Mouse (Mus musculus) Muller cell, postnatal 12 days (primary cell): Measurements from ENCODE around the gene Tchh.
A peak's percentile ranks its signal among the peaks of the same experiment; 100 is the strongest.
"Not testable (repeated sequence)": the region's sequence is repeated elsewhere in the genome, so short reads cannot be mapped to it uniquely, and the experiment has no call there.

ENCODE experiments used
- DNase-seq: peaks from one replicate; pipeline ENCODE4 v3.0.0-alpha.2; 2015; ENCODE audit errors: inconsistent ontology term

The Tchh gene

DNA sequence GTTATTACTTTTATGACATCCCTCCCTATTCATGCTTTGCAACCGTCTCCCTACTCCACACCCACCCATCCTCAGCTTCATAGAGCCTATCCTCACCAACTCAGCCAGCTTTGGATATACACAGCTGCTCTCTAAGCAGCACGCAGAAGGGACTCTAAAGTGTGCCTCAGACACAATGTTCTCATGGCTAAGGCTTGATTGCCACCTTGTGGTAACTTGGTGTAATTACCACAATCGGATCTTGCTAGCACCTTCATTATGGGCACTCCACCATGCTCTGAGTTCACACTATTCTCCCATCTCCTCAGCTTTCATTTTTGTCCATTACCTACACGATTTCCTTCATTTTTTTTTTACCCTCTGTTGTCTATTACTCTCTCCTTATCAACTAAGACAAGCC is 51.9 kb downstream of the Tchh start:
- DNase-seq = peak; percentile 49

DNA sequence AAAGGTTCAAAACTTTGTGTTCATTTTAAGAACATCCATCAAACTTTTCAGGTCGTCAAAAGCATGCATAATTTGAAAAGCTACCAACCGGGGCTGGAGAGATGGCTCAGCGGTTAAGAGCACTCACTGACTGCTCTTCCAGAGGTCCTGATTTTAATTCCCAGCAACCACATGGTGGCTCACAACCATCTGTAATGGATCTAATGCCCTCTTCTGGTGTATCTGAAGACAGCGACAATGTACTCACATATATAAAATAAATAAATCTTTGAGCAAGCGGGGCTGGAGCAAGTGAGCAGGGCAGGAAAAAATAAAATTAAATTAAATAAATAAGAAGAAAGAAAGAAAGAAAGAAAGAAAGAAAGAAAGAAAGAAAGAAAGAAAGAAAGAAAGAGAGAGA is 52.6 kb downstream of the Tchh start:
- not testable (repeated sequence) for DNase-seq

DNA sequence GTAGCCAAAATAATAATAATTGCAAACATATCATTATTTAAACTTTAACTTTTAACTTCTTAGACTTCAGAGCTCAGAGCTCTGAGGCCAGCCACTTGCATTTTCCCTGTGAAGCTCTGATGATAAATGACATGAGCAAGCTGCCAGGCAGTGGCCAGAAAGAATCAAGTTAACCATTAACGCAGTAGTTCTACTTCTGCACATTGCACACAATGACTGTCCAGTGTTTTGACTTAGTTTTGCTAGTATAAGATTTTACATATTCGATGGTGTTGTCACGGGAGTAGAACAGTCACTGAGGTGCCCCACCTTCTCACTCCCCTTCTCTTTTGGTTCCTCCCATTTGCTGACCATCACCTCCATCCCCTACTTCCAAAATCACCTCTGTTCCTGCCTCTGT is 55.0 kb downstream of the Tchh start:
- no peak for DNase-seq
